Mouse (Mus musculus) heart, adult 2 months (tissue): ENCODE measurements around the gene Gm30191. TPM values are rescaled to one million over a fixed set of nuclear protein-coding genes. Genes with fewer than 3 reads are reported as not detected.

Experiments used
- DNase-seq, 2 experiments: peaks; one replicate each; pipeline ENCODE4 v3.0.0; 2021
- H3K27ac ChIP-seq: fragments of 200-600 bp; 2 replicates; pipeline ENCODE4 v1.8.1; 2022
- H3K27me3 ChIP-seq: fragments of 200-500 bp; 2 replicates; pipeline ENCODE4 v1.6.1; 2012; ENCODE audit warnings: mild to moderate bottlenecking, low read length, inconsistent platforms, mixed read lengths; ENCODE audit not compliant: control insufficient read depth, insufficient read depth
- H3K36me3 ChIP-seq: fragments of 200-500 bp; 2 replicates; pipeline ENCODE4 v1.6.1; 2012; ENCODE audit warnings: low read length, inconsistent platforms; ENCODE audit not compliant: control insufficient read depth, insufficient read depth
- H3K4me1 ChIP-seq: fragments of 200-500 bp; 2 replicates; pipeline ENCODE4 v1.6.1; 2011; ENCODE audit warnings: low read length; ENCODE audit not compliant: control insufficient read depth, insufficient read depth
- H3K4me3 ChIP-seq: fragments of 200-600 bp; 2 replicates; pipeline ENCODE4 v1.8.1; 2022
- H3K79me2 ChIP-seq: fragments of 200-500 bp; replicated peaks from 2 replicates; pipeline ENCODE4 v1.6.1; 2012; ENCODE audit warnings: mild to moderate bottlenecking, inconsistent platforms, low read length, moderate library complexity, mixed read lengths; ENCODE audit not compliant: control insufficient read depth, insufficient read depth
- H3K9ac ChIP-seq: fragments of 200-500 bp; 2 replicates; pipeline ENCODE4 v1.6.1; 2012; ENCODE audit warnings: low read depth, mild to moderate bottlenecking, control low read depth, inconsistent platforms, low read length, mixed read lengths
- CTCF ChIP-seq: fragments of 200-600 bp; IDR thresholded peaks from 2 replicates; pipeline ENCODE4 v1.8.1; 2022; ENCODE audit warnings: antibody characterized with exemption, mild to moderate bottlenecking, moderate library complexity
- EP300 ChIP-seq: fragments of 200-500 bp; IDR thresholded peaks from 2 replicates; pipeline ENCODE4 v1.6.1; 2011; ENCODE audit warnings: low read depth, low read length, control low read depth; ENCODE audit not compliant: insufficient read depth
- POLR2A ChIP-seq: fragments of 200-500 bp; IDR thresholded peaks from 2 replicates; pipeline ENCODE4 v1.6.1; 2011; ENCODE audit warnings: mild to moderate bottlenecking, low read depth, low read length, control low read depth; ENCODE audit not compliant: insufficient read depth
- WGBS: fragments of 180-500 bp; shearing (Covaris S2); methylation state at CpG from one replicate; pipeline ENCODE4 v1.1.7; 2018; 5-methylcytosine and 5-hydroxymethylcytosine counted together
- intact Hi-C: fragments of 180-260 bp; cut with DNase I; formaldehyde crosslinking; loops from one replicate; pipeline ENCODE4 v1.15.1; 2025
- polyA plus RNA-seq: library from polyadenylated mRNA; depleted of rRNA; stranded (reverse); fragments of >200 nt; gene quantifications from 2 replicates; pipeline ENCODE4 v1.2.3, GENCODE M21; 2012
- total RNA-seq, 2 experiments: library from RNA; stranded (reverse); gene quantifications; 2 replicates each; pipeline ENCODE4 v1.2.3; 2021

Gene Gm30191
- total and polyA plus RNA-seq, 3 experiments = not detected

DNA sequence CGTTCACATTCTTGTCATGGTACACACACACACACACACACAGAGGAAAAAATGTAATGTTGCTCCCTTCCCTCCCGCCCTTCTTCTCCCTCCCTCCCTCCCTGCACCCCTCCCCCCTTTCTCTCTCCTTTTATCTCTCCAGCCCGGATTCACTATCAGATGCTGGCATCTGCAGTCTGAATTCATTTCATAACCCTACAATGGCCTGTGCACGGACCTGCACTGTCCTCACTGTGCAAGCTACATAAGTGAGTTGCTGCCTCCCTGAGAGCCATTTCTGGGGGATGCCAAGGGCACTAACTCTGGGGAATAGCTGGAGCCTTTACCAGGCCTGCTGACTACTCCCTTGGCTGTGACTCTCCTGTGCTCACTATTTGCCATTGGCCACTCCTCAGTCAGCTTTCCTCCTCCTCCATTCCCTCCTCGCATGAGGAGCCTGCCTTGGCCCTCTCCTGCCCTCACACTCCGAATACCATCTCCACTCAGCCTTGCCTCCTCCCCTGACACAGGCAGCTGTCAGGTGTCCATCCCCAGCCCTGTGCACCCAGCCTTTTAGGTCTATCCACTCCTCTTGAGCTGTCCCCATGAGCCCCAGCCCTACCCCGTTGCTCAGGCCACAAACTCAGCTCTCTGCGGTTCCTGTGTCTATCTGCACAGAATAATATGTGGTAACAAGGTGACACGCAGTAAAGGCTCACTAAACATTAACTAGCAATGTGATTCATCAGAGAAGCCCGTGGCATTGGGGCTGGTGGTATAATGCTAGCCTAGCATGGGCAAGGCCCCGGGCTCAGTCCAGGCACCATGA, 23.7 kb upstream of the Gm30191 start:
- no peaks in the 10 kb centered on the region for H3K27me3 ChIP-seq
- no peak for TF ChIP-seq CTCF
- no peak for TF ChIP-seq EP300
- TF ChIP-seq POLR2A = no peak
- 62% methylated on average over 11 of the region's 11 CpGs for WGBS
- H3K9ac ChIP-seq = no peak overlapping the region
- intact Hi-C loops = no loop called here
- H3K4me3 ChIP-seq = no peak overlapping the region
- no peaks in the 10 kb centered on the region for H3K36me3 ChIP-seq
- no peaks in the 10 kb centered on the region for H3K79me2 ChIP-seq
- no peak for DNase-seq
- H3K4me1 ChIP-seq = no peaks in the 10 kb centered on the region
- no peak overlapping the region for H3K27ac ChIP-seq

DNA sequence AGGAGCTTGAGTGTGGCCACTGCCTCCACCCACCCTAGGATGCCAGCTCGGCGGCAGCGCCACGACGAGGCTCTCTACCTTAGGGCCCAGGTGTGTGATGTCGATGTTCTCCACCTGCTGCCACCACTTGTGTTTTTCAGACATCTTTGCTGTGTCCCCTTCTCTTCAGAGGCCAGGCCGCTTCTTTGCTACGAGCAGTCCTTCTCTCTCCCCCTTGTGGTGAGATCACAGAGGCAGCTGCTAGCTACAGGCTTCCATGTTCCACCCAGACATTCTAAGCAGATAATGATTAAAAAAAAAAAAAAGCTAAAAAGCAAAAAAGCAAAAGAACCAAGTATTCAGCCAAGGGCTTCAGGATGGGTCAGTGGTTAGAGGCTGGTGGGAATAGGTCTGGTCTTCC, 19.5 kb upstream of the Gm30191 start, which contains the start of gene Catsper4:
Gene Catsper4, minus strand, starts transcription at position 190 of the 400 bp plus-strand sequence.
- intact Hi-C loops = no loop called here
- Histone ChIP-seq H3K36me3 (no peaks in the 10 kb centered on the region), H3K27me3 (no peaks in the 10 kb centered on the region), H3K4me1 (no peaks in the 10 kb centered on the region), H3K79me2 (no peaks in the 10 kb centered on the region), H3K9ac (no peak within 1 kb of the TSS), H3K4me3 (no peak within 1 kb of the TSS), H3K27ac (no peak within 1 kb of the TSS)
- 73% methylated on average over 8 of the region's 8 CpGs for WGBS
- DNase-seq = no peak
- TF ChIP-seq EP300 = no peak
- TF ChIP-seq CTCF = no peak
- no peak for TF ChIP-seq POLR2A

DNA sequence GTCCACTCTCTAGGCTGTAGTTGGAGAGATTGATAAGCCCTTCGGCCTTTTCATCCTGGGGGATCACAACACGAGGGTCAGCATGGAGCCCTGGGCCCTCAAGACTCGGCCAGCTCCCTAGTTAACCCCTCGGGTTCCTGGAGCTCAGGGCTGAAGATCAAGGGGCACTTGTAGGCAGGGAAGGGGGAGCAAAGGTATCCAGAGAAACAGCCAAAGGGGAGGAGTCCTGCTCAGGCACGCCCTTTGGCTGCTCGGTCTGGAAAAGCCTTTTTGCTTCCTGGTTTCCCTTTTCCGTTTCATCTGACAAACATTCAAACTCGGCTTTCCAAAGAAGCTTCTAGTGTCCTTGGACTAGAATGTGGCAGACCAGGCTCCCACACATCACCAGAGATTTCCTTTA, 16.3 kb upstream of the Gm30191 start:
- Histone ChIP-seq H3K27me3 (no peaks in the 10 kb centered on the region), H3K4me3 (no peak overlapping the region), H3K9ac (no peak overlapping the region), H3K36me3 (no peaks in the 10 kb centered on the region), H3K4me1 (no peaks in the 10 kb centered on the region), H3K79me2 (no peaks in the 10 kb centered on the region), H3K27ac (no peak overlapping the region)
- DNase-seq = no peak
- 34% methylated on average over 8 of the region's 8 CpGs for WGBS
- TF ChIP-seq EP300 (no peak), CTCF (no peak), POLR2A (no peak)
- intact Hi-C loops = no loop called here

DNA sequence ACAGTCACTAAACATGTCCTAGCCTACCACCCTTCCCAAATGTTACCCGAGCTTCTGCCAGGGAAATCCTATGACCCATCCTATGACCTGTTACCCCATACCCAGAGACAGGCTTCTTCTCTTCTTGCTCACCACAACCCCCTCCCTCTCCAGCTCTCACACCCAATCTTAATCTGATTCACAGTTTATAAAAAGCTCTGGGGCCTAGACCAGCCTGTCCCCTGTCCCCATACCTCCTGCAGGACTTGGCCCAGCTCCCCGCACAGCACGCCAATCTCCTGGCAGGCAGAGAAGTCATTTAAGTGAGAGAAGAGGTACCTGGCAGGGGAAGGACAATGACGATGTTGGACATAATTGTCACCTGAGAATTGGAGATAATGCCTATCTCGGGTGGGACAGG, 11.9 kb upstream of the Gm30191 start:
- no peak overlapping the region for H3K4me3 ChIP-seq
- no peaks in the 10 kb centered on the region for H3K79me2 ChIP-seq
- TF ChIP-seq EP300 (no peak), POLR2A (no peak), CTCF (no peak)
- 50% methylated on average over 5 of the region's 5 CpGs for WGBS
- H3K9ac ChIP-seq = no peak overlapping the region
- no peak overlapping the region; the same call in 1 of the 2 replicates for H3K27ac ChIP-seq
- H3K36me3 ChIP-seq = no peaks in the 10 kb centered on the region
- peak in 1 of 2 experiments; percentile 45 for DNase-seq
- no peaks in the 10 kb centered on the region for H3K27me3 ChIP-seq
- intact Hi-C loops = no loop called here
- peaks cover 1% of the 10 kb centered on the region; the same call in 1 of the 2 replicates for H3K4me1 ChIP-seq

DNA sequence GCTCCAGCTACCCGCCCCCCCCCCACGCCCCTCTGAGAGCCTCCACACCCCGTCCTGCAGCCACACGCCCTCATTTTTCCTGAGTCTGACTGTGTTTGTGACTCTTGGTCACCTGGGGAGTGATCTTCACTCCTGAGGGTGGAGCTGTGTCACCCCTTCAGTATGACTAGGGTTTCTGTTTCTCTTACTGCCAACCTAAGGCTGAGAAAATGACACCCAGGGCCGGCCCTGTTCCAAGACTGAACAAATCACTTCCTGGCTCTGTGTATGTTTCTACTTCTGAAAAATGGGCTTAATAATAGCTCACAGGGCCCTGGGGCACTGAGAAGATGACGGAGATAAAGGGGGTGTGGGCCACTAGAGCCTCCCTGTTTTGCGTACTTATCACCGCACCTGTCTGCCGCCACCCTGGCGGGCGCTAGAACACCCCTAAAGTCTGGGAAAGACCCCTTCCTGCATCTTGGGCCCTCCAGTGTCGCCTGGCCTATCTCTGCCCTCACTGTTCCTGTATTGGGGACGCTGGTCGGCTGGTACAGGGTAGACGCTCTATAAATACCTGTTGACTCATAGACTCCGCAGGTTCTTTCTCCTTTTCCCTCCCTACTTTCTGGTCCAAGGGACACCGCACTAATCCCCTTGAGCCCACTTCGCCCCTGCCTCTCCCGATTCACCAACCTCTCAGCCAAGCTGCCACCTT, 9.0 kb upstream of the Gm30191 start:
- Histone ChIP-seq H3K9ac (peak overlapping the region; percentile 34), H3K27ac (peak overlapping the region; percentile 65), H3K36me3 (no peaks in the 10 kb centered on the region), H3K79me2 (no peaks in the 10 kb centered on the region), H3K4me1 (peaks cover 1% of the 10 kb centered on the region; the same call in 1 of the 2 replicates), H3K4me3 (peak overlapping the region; percentile 33; the same call in 1 of the 2 replicates), H3K27me3 (no peaks in the 10 kb centered on the region)
- WGBS = 32% methylated on average over 19 of the region's 19 CpGs
- TF ChIP-seq EP300 = no peak
- no peak for TF ChIP-seq CTCF
- no peak for TF ChIP-seq POLR2A
- DNase-seq = no peak
- intact Hi-C loops = no loop called here
